ENCODE assay signal across 8 mouse cellular contexts in genomic region chr2:18689064-18689921, GRCm38 (mm10). TPM values are rescaled to one million over a fixed set of nuclear protein-coding genes. Genes with fewer than 3 reads are reported as not detected.
A peak's percentile ranks its signal among the peaks of the same experiment; 100 is the strongest.
DNase-seq lines count a peak whose midpoint lies in the region; ATAC-seq and TF ChIP-seq lines count a peak whose summit lies in the region.

No protein-coding gene starts in this region.

- peaks cover 3% of the 10 kb centered on the region for H3K36me3 ChIP-seq in heart, embryonic 13.5 days
- H3K36me3 ChIP-seq in kidney, embryonic 15.5 days: peaks cover 4% of the 10 kb centered on the region
- H3K36me3 ChIP-seq in liver, postnatal 0 days (replicated peaks; ENCODE audit: insufficient read depth, low read length): no peaks in the 10 kb centered on the region
- H3K36me3 ChIP-seq in neural tube, embryonic 12.5 days: peaks cover 3% of the 10 kb centered on the region

- no peak for TF ChIP-seq CTCF in liver, postnatal 0 days (IDR thresholded peaks at IDR 0.05; ENCODE audit: low read depth)

- TF ChIP-seq EP300 in liver, postnatal 0 days (IDR thresholded peaks at IDR 0.05; ENCODE audit: low read depth): no peak

- H3K9me3 ChIP-seq in heart, embryonic 13.5 days: no peaks in the 10 kb centered on the region
- no peaks in the 10 kb centered on the region for H3K9me3 ChIP-seq in kidney, embryonic 15.5 days (replicated peaks)
- no peaks in the 10 kb centered on the region for H3K9me3 ChIP-seq in liver, postnatal 0 days (ENCODE audit: low read length)
- H3K9me3 ChIP-seq in neural tube, embryonic 12.5 days: no peaks in the 10 kb centered on the region

- DNase-seq in A20 (ENCODE audit: low read depth, low spot score) (peak; percentile 67), ES-CJ7 (ENCODE audit: low read depth, low spot score) (peak; percentile 50)
- peak; percentile 25 to 42 for DNase-seq in cerebellum, postnatal 36 days
- peak; percentile 47 for DNase-seq in liver, postnatal 0 days
- DNase-seq in frontal cortex, postnatal 14 days (ENCODE audit: low spot score in 2 of 2): no peak

- no peak overlapping the region for H3K27ac ChIP-seq in heart, embryonic 13.5 days (replicated peaks)
- no peak overlapping the region for H3K27ac ChIP-seq in kidney, embryonic 15.5 days
- H3K27ac ChIP-seq in liver, postnatal 0 days (ENCODE audit: low read depth): no peak overlapping the region
- no peak overlapping the region for H3K27ac ChIP-seq in neural tube, embryonic 12.5 days

- no peak for ATAC-seq in heart, embryonic 13.5 days (ENCODE audit: extremely low read depth, insufficient number of reproducible peaks, low FRiP score, low TSS enrichment)
- peak; percentile 45 for ATAC-seq in kidney, embryonic 15.5 days (replicated peaks; ENCODE audit: low FRiP score)
- peak; percentile 38; the same call in 1 of the 2 replicates for ATAC-seq in liver, postnatal 0 days
- peak; percentile 30 for ATAC-seq in neural tube, embryonic 12.5 days (ENCODE audit: low FRiP score, low read depth)

- 2% methylated on average over 51 of the region's 51 CpGs for WGBS in heart, embryonic 13.5 days
- under 1% methylated on average over 51 of the region's 51 CpGs for WGBS in kidney, embryonic 15.5 days
- WGBS in liver, postnatal 0 days (ENCODE audit: insufficient replicate concordance): 2% methylated on average over 50 of the region's 51 CpGs
- WGBS in neural tube, embryonic 12.5 days: under 1% methylated on average over 51 of the region's 51 CpGs

- peaks cover 74% of the 10 kb centered on the region for H3K27me3 ChIP-seq in heart, embryonic 13.5 days (replicated peaks)
- H3K27me3 ChIP-seq in kidney, embryonic 15.5 days: peaks cover 76% of the 10 kb centered on the region
- H3K27me3 ChIP-seq in liver, postnatal 0 days (ENCODE audit: insufficient read depth, low read length): peaks cover 72% of the 10 kb centered on the region
- peaks cover 66% of the 10 kb centered on the region for H3K27me3 ChIP-seq in neural tube, embryonic 12.5 days (replicated peaks)

- H3K4me2 ChIP-seq in heart, embryonic 13.5 days: peak overlapping the region; percentile 85
- peak overlapping the region; percentile 81 for H3K4me2 ChIP-seq in kidney, embryonic 15.5 days
- H3K4me2 ChIP-seq in liver, postnatal 0 days (ENCODE audit: low read depth, low read length): peak overlapping the region; percentile 81
- peak overlapping the region; percentile 84 for H3K4me2 ChIP-seq in neural tube, embryonic 12.5 days (replicated peaks)

- H3K4me1 ChIP-seq in heart, embryonic 13.5 days: peaks cover 24% of the 10 kb centered on the region
- peaks cover 20% of the 10 kb centered on the region for H3K4me1 ChIP-seq in kidney, embryonic 15.5 days
- peaks cover 21% of the 10 kb centered on the region for H3K4me1 ChIP-seq in liver, postnatal 0 days (ENCODE audit: insufficient read depth)
- H3K4me1 ChIP-seq in neural tube, embryonic 12.5 days: peaks cover 21% of the 10 kb centered on the region

- peak overlapping the region; percentile 59 for H3K4me3 ChIP-seq in heart, embryonic 13.5 days
- H3K4me3 ChIP-seq in kidney, embryonic 15.5 days (replicated peaks): peak overlapping the region; percentile 50
- peak overlapping the region; percentile 54 for H3K4me3 ChIP-seq in liver, postnatal 0 days (ENCODE audit: low read depth, low read length)
- H3K4me3 ChIP-seq in neural tube, embryonic 12.5 days: peak overlapping the region; percentile 47

- H3K9ac ChIP-seq in heart, embryonic 13.5 days: peak overlapping the region; percentile 75
- H3K9ac ChIP-seq in kidney, embryonic 15.5 days: peak overlapping the region; percentile 2; the same call in 1 of the 2 replicates
- 0 out of 2 replicates have a peak overlapping the region, but pooled peaks have one; percentile 6 for H3K9ac ChIP-seq in liver, postnatal 0 days (replicated peaks)
- 0 out of 2 replicates have a peak overlapping the region, but pooled peaks have one; percentile 63 for H3K9ac ChIP-seq in neural tube, embryonic 12.5 days

RNA-seq across cellular contexts. Expression of gene Spag6, which starts 4.5 kb away (rescaled TPM):
- polyA plus RNA-seq in heart, embryonic 13.5 days (2015; fragmentation: Nextera tagmentation; extraction: Ambion mirVana): 0.17 TPM in 1 of 2 replicates, not detected in the other
- polyA plus RNA-seq in kidney, embryonic 15.5 days (2015; fragmentation: Nextera tagmentation; extraction: Ambion mirVana): 0.26 TPM in 1 of 2 replicates, not detected in the other
- polyA plus RNA-seq in liver, postnatal 0 days (2015; fragmentation: Nextera tagmentation; extraction: Ambion mirVana): not detected in 2 replicates
- polyA plus RNA-seq in neural tube, embryonic 12.5 days (2016; fragmentation: Nextera tagmentation; extraction: Ambion mirVana): 0.13 and 0.34 TPM in 2 replicates

RNA-seq across cellular contexts. Expression of gene Bmi1, which starts 12.5 kb away (rescaled TPM):
- 11.5 and 12.8 TPM in 2 replicates for polyA plus RNA-seq in heart, embryonic 13.5 days (2015; fragmentation: Nextera tagmentation; extraction: Ambion mirVana)
- polyA plus RNA-seq in kidney, embryonic 15.5 days (2015; fragmentation: Nextera tagmentation; extraction: Ambion mirVana): 29.0 and 35.9 TPM in 2 replicates
- 5.1 and 5.7 TPM in 2 replicates for polyA plus RNA-seq in liver, postnatal 0 days (2015; fragmentation: Nextera tagmentation; extraction: Ambion mirVana)
- 42.1 and 42.6 TPM in 2 replicates for polyA plus RNA-seq in neural tube, embryonic 12.5 days (2016; fragmentation: Nextera tagmentation; extraction: Ambion mirVana)

RNA-seq across cellular contexts. Expression of gene Commd3, which starts 17.1 kb away (rescaled TPM):
- 164 and 184 TPM in 2 replicates for polyA plus RNA-seq in heart, embryonic 13.5 days (2015; fragmentation: Nextera tagmentation; extraction: Ambion mirVana)
- 205 and 229 TPM in 2 replicates for polyA plus RNA-seq in kidney, embryonic 15.5 days (2015; fragmentation: Nextera tagmentation; extraction: Ambion mirVana)
- polyA plus RNA-seq in liver, postnatal 0 days (2015; fragmentation: Nextera tagmentation; extraction: Ambion mirVana): 115 and 127 TPM in 2 replicates
- 186 and 192 TPM in 2 replicates for polyA plus RNA-seq in neural tube, embryonic 12.5 days (2016; fragmentation: Nextera tagmentation; extraction: Ambion mirVana)

Comparison
In these comparisons a context has a peak if more than half of its experiments do, and no peak if none do; other contexts are left out.
1. DNase-seq: peak in A20 (single experiment), ES-CJ7 (single experiment), cerebellum, postnatal 36 days (2 of 2) and liver, postnatal 0 days (single experiment); none in frontal cortex, postnatal 14 days (0 of 2).
2. H3K9ac ChIP-seq: peak in every context shown above with its lines; median percentile 75 in heart, embryonic 13.5 days; 63 in neural tube, embryonic 12.5 days; 6 in liver, postnatal 0 days; 2 in kidney, embryonic 15.5 days.
3. Peak in every context shown above with its lines, with median percentiles within 50 percentile points of each other: H3K4me2 ChIP-seq and H3K4me3 ChIP-seq.